Mouse (Mus musculus): ENCODE measurements at regions not wholly inside any gene's neighbourhood (a gene's known extent, or its start where the extent isn't known, plus 50 kb on each side); places are given as distances from the start of the nearest gene placed in this dataset.
A peak's percentile ranks its signal among the peaks of the same experiment; 100 is the strongest.

DNA sequence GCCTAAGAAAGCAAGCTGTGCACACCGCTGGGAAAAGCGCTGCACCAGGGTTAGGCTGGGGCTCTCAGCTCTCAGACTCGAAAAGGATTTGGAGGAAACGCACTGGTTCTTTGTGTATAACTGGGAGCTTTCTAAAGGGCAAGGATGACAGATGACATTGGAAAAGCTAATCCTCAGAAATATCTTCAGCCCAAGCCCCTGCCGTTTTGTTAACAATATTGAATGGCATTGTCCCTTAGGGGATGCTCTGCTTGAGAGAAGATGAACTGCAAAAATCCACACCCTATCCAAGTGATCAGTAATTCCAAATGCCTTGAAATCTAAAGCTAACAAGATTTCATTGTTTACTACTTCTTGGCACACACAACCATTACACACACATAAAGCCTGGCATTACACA lies 419.1 kb downstream of the Fut8 start:
- DNase-seq (ENCODE audit: low spot score in 2 of 2) = no peak
- Histone ChIP-seq H3K4me3 (no peak overlapping the region), H3K27ac (no peak overlapping the region)
- TF ChIP-seq CTCF (conservative IDR thresholded peaks at IDR 0.05) = no peak

- no peak for DNase-seq (ENCODE audit: low spot score in 2 of 2)
- Histone ChIP-seq H3K27ac (no peak overlapping the region), H3K4me3 (no peak overlapping the region)
- no peak for TF ChIP-seq CTCF (conservative IDR thresholded peaks at IDR 0.05)
These were observed 420.0 kb downstream of the Fut8 start for GRCm38 (mm10) chr12:77657878-77658277.

GRCm38 (mm10) chr12:77663180-77663579 lies 425.3 kb downstream of the Fut8 start:
- no peak for DNase-seq (ENCODE audit: low spot score in 2 of 2)
- Histone ChIP-seq H3K4me3 (no peak overlapping the region), H3K27ac (no peak overlapping the region)
- no peak for TF ChIP-seq CTCF (conservative IDR thresholded peaks at IDR 0.05)

DNA sequence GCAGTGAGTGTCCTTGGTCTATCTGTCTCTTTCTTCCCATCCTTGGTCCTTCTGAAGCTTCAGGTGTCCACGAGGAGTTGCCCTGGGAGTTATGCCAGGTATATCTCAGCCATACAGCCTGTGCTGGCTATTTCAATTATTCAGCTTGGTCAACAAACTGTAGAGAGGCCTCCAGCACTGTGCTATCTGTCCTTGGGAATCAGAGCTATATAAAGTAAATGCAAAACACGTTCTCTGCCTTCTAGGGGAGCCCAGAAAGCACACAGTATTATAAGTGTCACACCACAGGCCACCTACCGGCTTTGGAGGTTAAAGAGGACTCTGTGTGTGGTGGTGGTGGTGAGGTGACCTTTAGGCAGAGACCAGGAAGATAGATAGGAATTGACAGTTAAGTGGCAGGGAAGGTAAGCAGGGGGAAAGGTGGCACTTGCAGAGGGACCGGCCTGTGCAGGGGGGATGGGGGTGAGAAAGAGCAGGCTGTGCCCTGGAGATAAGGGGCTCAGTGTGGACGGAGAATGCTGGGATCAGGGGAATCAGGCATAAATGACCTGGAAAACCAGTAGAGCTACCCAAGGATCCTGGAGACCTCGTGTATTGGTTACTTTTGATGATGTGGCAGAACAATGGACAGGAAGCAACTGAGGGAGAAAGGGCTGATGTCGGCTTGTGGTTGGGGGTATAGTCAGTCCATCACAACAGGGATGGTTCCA lies 425.9 kb downstream of the Fut8 start:
- Histone ChIP-seq H3K4me3 (no peak overlapping the region), H3K27ac (no peak overlapping the region)
- no peak for TF ChIP-seq CTCF (conservative IDR thresholded peaks at IDR 0.05)
- no peak for DNase-seq (ENCODE audit: low spot score in 2 of 2)

DNA sequence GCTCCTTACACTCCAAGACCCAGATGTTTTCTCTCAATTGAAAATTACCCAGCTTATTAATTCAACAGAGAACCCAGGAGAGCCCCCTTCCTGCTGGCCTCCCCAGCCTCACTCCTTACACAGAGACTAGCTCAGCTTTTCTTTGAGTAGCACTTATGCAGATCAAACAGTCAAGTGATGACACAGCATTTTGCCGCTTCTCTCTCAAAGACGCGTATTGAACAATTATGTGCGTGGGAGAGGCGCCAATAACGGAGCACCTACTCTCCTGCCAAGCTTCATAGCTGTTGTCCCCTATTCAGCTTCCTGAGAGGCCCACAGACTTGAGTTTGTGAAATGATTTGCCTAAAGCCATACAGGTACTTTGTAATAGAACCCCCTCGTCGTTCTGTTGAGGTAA lies 428.5 kb downstream of the Fut8 start:
- no peak for TF ChIP-seq CTCF (conservative IDR thresholded peaks at IDR 0.05)
- Histone ChIP-seq H3K4me3 (no peak overlapping the region), H3K27ac (no peak overlapping the region)
- peak; percentile 11 to 20 for DNase-seq (ENCODE audit: low spot score in 2 of 2)

GRCm38 (mm10) chr12:77667151-77667874 lies 429.4 kb downstream of the Fut8 start:
- no peak for DNase-seq (ENCODE audit: low spot score in 2 of 2)
- Histone ChIP-seq H3K4me3 (no peak overlapping the region), H3K27ac (no peak overlapping the region)
- no peak for TF ChIP-seq CTCF (conservative IDR thresholded peaks at IDR 0.05)

- Histone ChIP-seq H3K27ac (no peak overlapping the region), H3K4me3 (no peak overlapping the region)
- TF ChIP-seq CTCF (conservative IDR thresholded peaks at IDR 0.05) = peak; percentile 98
- DNase-seq (ENCODE audit: low spot score in 2 of 2) = peak; percentile 43 to 70
These were observed 429.9 kb downstream of the Fut8 start for GRCm38 (mm10) chr12:77667875-77668204.

DNA sequence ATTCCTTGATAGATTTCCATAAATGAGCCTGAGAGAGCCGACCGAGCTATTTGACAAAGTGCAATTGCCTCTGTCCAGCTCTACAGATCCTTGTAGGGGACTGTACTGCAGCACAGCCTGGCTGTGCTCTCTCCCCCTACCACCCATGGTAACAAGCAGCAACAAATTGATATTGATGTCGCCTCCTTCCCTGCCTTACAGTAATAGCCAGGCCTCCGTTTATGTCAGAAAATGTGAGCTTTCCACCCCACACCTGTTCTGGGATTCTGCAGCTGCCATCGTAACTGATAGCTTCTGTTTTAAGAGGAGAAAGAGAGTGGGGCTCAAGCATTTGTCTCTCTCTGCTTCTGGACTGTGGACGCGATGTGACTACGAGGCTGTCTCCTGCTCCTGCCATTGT lies 432.6 kb downstream of the Fut8 start:
- H3K4me3 ChIP-seq = no peak overlapping the region
- no peak for DNase-seq (ENCODE audit: low spot score in 2 of 2)
- no peak for TF ChIP-seq CTCF (conservative IDR thresholded peaks at IDR 0.05)
- no peak overlapping the region for H3K27ac ChIP-seq

DNA sequence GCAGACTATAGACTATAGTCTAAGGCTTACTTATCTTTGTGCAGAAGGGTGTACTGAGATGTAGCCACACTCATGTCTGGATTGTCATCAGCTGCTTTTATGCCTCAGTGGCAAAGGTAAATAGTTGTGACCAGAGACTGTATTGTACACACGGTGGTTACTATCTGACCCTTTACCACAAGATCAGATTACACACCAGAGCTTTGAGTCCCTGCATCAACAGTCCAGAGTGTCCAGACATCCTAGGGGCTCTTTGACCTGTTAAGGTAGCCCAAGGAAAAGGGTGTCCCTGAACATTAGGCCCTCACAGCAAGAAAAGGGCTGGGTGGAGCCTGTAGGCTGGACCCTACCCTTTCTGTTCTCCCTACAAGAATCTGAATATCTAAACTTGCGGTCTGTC lies 436.4 kb downstream of the Fut8 start:
- TF ChIP-seq CTCF (conservative IDR thresholded peaks at IDR 0.05) = no peak
- no peak overlapping the region for H3K4me3 ChIP-seq
- no peak for DNase-seq (ENCODE audit: low spot score in 2 of 2)

GRCm38 (mm10) chr12:77674755-77675154 lies 436.8 kb downstream of the Fut8 start:
- DNase-seq (ENCODE audit: low spot score in 2 of 2) = peak; percentile 8 to 59
- Histone ChIP-seq H3K27ac (no peak overlapping the region), H3K4me3 (no peak overlapping the region)
- TF ChIP-seq CTCF (conservative IDR thresholded peaks at IDR 0.05) = peak; percentile 82

More for the DNA sequence above, 436.4 kb downstream of the Fut8 start:
- H3K27ac ChIP-seq = no peak overlapping the region

DNA sequence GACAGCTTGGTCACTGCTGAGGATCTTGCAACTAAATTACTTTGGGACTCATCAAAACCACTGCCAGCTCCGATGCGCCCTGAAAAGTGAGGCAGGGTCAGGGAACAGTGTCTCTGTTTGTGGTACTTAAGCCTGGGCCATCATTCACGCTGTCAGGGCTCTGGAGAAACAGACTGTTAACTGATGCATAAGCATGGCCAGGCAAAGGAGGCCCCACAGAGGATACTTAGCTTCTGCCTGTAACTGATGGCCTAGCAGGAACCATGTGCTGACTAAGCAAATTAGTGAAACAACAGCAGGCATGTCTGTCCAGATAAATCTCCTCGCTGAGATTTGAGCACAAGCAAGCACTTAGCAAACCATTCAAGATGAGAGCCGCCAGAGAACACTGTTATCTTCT lies 440.1 kb downstream of the Fut8 start:
- no peak for TF ChIP-seq CTCF (conservative IDR thresholded peaks at IDR 0.05)
- H3K4me3 ChIP-seq = no peak overlapping the region
- no peak for DNase-seq (ENCODE audit: low spot score in 2 of 2)
- no peak overlapping the region for H3K27ac ChIP-seq

- Histone ChIP-seq H3K27ac (no peak overlapping the region), H3K4me3 (no peak overlapping the region)
- no peak for TF ChIP-seq CTCF (conservative IDR thresholded peaks at IDR 0.05)
- no peak for DNase-seq (ENCODE audit: low spot score in 2 of 2)
These were observed 456.2 kb downstream of the Fut8 start for GRCm38 (mm10) chr12:77694101-77694500.

DNA sequence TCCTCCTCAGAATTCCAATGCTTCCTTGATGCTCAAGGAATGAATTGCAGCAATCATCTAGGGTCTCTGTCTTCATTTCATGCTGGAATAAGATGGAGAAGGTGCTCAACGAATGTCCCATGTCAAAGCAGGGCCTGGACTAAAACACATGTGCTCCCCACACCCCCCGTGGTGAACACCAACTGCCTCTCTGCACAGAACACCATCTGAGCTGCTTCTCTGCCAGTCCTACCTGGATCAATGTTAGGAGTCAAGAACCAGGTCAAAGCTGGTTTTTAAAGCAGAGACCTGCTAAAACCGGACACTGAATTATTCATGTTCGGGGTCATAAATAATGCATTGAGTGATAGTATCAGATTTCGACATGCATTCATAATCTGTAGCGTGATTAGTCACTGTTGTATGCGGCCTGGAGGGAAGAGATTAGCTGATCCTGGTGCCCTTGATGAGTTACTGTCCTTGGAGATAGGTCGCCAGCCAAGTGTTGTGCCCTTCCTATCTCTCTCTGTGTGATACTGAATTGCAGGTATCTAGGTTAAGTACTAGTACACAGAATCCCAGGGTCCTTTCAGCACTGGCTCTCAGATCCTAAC lies 458.2 kb downstream of the Fut8 start:
- no peak for DNase-seq (ENCODE audit: low spot score in 2 of 2)
- Histone ChIP-seq H3K27ac (no peak overlapping the region), H3K4me3 (no peak overlapping the region)
- TF ChIP-seq CTCF (conservative IDR thresholded peaks at IDR 0.05) = no peak

- no peak for TF ChIP-seq CTCF (conservative IDR thresholded peaks at IDR 0.05)
- Histone ChIP-seq H3K27ac (no peak overlapping the region), H3K4me3 (no peak overlapping the region)
- DNase-seq (ENCODE audit: low spot score in 2 of 2) = no peak
These were observed 458.7 kb downstream of the Fut8 start for GRCm38 (mm10) chr12:77696662-77697061.
